Mouse (Mus musculus) cerebellum, adult 11-12 months (tissue): ENCODE measurements around the gene Zfp710.
"Not testable (repeated sequence)": the region's sequence is repeated elsewhere in the genome, so short reads cannot be mapped to it uniquely, and the experiment has no call there.

Experiments used
- DNase-seq: peaks from one replicate; pipeline ENCODE4 v3.0.0; 2022

The Zfp710 gene

DNA sequence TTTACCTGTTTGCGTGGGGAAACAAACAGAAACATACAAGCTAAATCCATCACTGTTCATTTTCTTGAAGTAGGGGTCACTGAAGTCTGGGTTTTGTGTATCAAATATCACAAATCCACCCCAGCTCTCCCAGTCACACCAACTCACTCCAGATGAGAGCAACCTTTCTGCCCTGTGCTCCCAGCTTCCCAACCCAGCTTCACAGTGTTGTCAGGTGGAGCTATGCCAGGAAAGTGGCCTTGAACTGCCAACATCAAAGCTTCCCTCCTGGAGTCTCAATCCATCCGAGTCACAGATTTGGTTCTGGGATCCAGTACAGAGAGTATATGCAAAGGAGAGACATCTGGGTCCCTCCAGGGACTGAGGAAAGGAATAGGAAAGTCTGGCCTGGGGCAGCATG lies 91.5 kb downstream of the Zfp710 start:
- no peak for DNase-seq

GRCm38 (mm10) chr7:80119198-80119597 lies 94.6 kb downstream of the Zfp710 start:
- DNase-seq, result no peak

DNA sequence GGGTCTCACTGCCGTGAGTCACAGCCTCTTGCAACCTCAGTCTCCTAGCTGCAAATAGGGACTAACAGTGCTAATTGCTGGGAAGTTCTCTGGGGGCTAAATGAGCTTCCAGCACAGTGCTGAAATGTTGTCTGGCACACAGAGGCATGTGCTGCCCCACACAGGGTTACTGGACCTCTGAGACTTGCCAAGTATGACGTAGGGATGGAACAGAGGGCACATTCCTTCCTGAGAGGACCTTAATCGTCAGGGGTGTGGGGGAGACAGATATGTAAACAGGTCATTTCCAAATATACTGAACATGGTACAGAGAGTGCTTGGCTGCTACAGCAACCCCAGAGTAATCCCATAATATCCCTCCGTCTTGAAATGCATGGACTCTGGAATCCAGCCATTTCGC lies 96.5 kb downstream of the Zfp710 start:
- DNase-seq, result no peak

- no peak for DNase-seq
Measured at GRCm38 (mm10) chr7:80123115-80123514, 98.5 kb downstream of the Zfp710 start.

GRCm38 (mm10) chr7:80123672-80124071 lies 99.1 kb downstream of the Zfp710 start:
- DNase-seq, result no peak

- no peak for DNase-seq
Measured at GRCm38 (mm10) chr7:80129278-80129677, 104.7 kb downstream of the Zfp710 start.

DNA sequence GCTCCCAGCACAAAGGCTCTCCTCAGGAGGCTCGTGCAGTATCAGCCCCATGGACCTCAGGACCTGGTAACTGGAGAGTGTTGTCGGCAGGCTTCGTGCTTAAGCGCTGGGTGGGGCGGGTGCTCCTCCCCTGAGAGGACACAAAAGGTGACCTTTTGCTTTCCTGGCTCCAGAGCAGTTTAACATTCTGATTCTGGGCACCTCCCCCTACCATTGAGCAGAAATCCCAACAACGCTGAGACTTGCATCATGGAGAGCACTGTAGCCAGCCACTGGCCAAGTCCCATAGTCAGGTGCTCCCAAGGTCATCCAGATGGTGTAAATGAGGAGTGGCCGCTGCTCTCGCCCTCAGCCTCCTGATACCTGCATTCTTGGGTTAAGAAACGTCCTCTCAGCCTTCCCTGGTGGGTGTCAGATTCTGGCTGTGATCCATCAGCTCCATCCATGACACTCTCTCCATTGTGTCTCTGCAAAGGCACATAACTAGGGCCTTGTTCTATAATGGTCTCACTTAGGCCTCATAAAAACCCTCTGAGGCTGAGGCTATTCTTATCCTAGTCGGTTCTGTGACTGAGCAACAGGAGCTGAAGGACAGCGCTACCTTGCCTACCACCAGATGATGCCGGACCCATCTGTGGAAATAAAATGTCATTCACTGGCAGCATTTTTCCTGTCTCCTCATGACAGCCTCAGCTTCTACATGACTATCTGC lies 105.9 kb downstream of the Zfp710 start:
- no peak for DNase-seq

DNA sequence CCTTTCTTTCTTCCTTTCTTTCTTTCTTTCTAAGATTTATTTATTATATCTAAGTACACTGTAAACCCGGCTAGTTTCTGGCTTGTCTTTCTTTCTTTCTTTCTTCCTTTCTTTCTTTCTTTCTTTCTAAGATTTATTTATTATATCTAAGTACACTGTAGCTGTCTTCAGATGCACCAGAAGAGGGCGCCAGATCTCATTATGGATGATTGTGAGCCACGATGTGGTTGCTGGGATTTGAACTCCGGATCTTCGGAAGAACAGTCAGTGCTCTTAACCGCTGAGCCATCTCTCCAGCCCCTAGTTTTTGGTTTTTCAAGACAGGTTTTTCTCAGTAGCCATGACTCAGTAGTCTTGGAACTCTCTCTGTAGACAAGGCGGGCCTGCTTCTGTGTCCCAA lies 106.7 kb downstream of the Zfp710 start:
- DNase-seq, result not testable (repeated sequence)

- no peak for DNase-seq
Measured at GRCm38 (mm10) chr7:80132541-80132940, 107.9 kb downstream of the Zfp710 start.

DNA sequence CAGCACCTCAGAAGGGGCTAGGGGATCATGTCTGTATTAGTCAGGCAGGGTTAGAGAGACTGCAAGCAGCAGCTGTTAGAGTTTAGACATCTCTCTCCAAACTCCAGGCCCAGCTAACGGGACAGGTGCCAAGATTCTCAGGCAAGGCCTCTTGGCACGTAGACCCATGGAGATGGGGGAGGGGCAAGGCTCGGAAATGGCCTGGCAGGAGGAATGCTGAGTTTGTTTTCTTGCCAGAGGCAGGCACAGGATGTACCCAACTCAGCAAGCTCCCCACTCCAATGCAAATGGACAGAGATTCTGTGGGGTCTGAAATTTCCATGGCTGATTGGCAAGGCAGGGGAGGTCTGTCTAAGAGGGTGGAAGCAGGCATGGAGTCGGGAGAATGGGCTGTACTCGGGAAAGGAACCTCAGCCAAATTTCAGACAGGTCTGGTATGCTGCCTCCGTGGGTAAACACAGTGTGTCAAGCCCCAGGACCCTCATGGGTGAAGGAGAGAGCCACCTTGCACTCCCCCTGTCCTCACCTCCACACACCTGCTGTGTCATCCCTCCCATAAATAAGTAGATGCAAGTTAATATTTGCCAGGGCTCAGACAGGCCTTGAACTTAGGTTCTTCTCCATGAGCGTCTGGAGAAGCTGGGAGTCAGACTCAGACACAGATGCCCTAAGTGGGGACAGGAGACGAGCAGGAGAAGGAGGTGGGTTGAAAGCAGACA lies 110.0 kb downstream of the Zfp710 start:
- peak; percentile 60 for DNase-seq

- DNase-seq, result no peak
Measured at GRCm38 (mm10) chr7:80135173-80135532, 110.5 kb downstream of the Zfp710 start.

- DNase-seq, result no peak
Measured at GRCm38 (mm10) chr7:80138375-80138774, 113.8 kb downstream of the Zfp710 start.

DNA sequence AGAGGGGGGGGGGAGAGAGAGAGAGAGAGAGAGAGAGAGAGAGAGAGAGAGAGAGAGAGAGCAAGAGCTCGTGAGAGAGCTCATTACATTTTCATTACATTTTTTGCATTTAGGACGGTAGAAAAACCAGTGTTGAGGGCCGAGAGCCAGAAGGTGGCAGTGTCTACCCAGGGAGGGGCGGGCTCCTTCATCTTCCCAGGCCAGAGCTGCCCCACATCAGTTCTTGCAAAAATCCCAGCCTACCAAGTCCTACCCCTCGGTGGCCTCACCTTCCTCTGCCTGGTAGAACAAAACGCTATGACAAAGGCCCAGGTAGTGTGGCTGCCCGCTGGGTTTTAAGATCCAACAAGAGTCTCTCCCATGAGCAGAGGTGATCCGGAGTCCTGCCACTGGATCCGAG lies 116.2 kb downstream of the Zfp710 start:
- DNase-seq, result peak; percentile 46
